Mouse (Mus musculus): ENCODE measurements around the gene Mcm6. TPM values are rescaled to one million over a fixed set of nuclear protein-coding genes. Genes with fewer than 3 reads are reported as not detected.
A peak's percentile ranks its signal among the peaks of the same experiment; 100 is the strongest.

Gene Mcm6
- total and polyA plus RNA-seq, 3 experiments, result 260 to 457 (median 297) TPM

- peaks cover 14 to 48% of the 10 kb centered on the region in 2 experiments for H3K36me3 ChIP-seq (replicated peaks in 1 of 2; ENCODE audit: control insufficient read depth in 1 of 2, insufficient read depth in 1 of 2, low read length in 1 of 2)
- H3K27me3 ChIP-seq (replicated peaks), result no peaks in the 10 kb centered on the region
- dilution Hi-C loops (cut with MboI; ENCODE audit: extremely low pct_ligation_motif_present, extremely low pct_unique_long_range_greater_than_20kb, low sequenced_read_pairs), result no loop called here
- H3K4me1 ChIP-seq (ENCODE audit: control insufficient read depth in 1 of 2, insufficient read depth in 2 of 2), result peaks cover 0 to 20% of the 10 kb centered on the region in 2 experiments; a peak in 3 of 4 replicates
- H3K4me2 ChIP-seq (ENCODE audit: insufficient read depth, low read depth, poor library complexity, severe bottlenecking), result no peak overlapping the region
- H3K9ac ChIP-seq (ENCODE audit: insufficient read depth, low read depth), result no peak overlapping the region
- in situ Hi-C loops (cut with MboI; ENCODE audit: low pct_ligation_motif_present, low pct_unique_long_range_greater_than_20kb, low sequenced_read_pairs), result no loop called here
- no peak for TF ChIP-seq SMC3 (IDR thresholded peaks at IDR 0.05; ENCODE audit: low read depth, low read length)
- no peak for TF ChIP-seq CTCF (conservative IDR thresholded peaks at IDR 0.05 in 1 of 2, IDR thresholded peaks at IDR 0.05 in 1 of 2; ENCODE audit: low read depth in 2 of 2, low read length in 2 of 2)
- peak; percentile 15 for TF ChIP-seq RAD21 (IDR thresholded peaks at IDR 0.05; ENCODE audit: low read depth, low read length)
- TF ChIP-seq MAZ (IDR thresholded peaks at IDR 0.05; ENCODE audit: low read depth, low read length), result no peak
- TF ChIP-seq MXI1 (IDR thresholded peaks at IDR 0.05; ENCODE audit: low read depth, low read length), result no peak
- TF ChIP-seq TBP (conservative IDR thresholded peaks at IDR 0.05; ENCODE audit: low read depth, low read length), result no peak
- TF ChIP-seq POLR2AphosphoS2 (IDR thresholded peaks at IDR 0.05; ENCODE audit: low read depth, low read length), result no peak
- no peaks in the 10 kb centered on the region for H3K9me3 ChIP-seq (replicated peaks; ENCODE audit: low read length)
- no peaks in the 10 kb centered on the region for H3K79me2 ChIP-seq (replicated peaks; ENCODE audit: control insufficient read depth, extremely low read depth, insufficient read depth, poor library complexity, severe bottlenecking)
- DNase-seq (ENCODE audit: extremely low read depth), result no peak
- H3K27ac ChIP-seq (ENCODE audit: insufficient read depth, low read depth), result no peak overlapping the region
- no peak overlapping the region for H3K4me3 ChIP-seq (replicated peaks in 1 of 3; ENCODE audit: low read depth in 2 of 3, low read length in 2 of 3, poor library complexity in 1 of 3)
Measured at GRCm38 (mm10) chr1:128324776-128325175, 34.7 kb downstream of the Mcm6 start.

GRCm38 (mm10) chr1:128323026-128323643 lies 36.3 kb downstream of the Mcm6 start:
- TF ChIP-seq ZKSCAN1 (IDR thresholded peaks at IDR 0.05; ENCODE audit: borderline replicate concordance, low read depth, low read length) (no peak), RCOR1 (conservative IDR thresholded peaks at IDR 0.05; ENCODE audit: low read depth, low read length) (no peak), MEF2A (IDR thresholded peaks at IDR 0.05; ENCODE audit: borderline replicate concordance, low read depth, low read length) (no peak), ZMIZ1 (IDR thresholded peaks at IDR 0.05; ENCODE audit: low read depth, low read length) (no peak), MAZ (IDR thresholded peaks at IDR 0.05; ENCODE audit: low read depth, low read length) (no peak), ELF1 (IDR thresholded peaks at IDR 0.05; ENCODE audit: low read depth, low read length) (no peak), TCF12 (IDR thresholded peaks at IDR 0.05; ENCODE audit: low read depth, low read length) (no peak), KAT2A (IDR thresholded peaks at IDR 0.05; ENCODE audit: insufficient replicate concordance, low read length) (no peak), EP300 (IDR thresholded peaks at IDR 0.05; ENCODE audit: low read length) (no peak), POLR2A (IDR thresholded peaks at IDR 0.05; ENCODE audit: low read depth, low read length) (no peak), USF2 (conservative IDR thresholded peaks at IDR 0.05; ENCODE audit: low read depth, low read length) (no peak), PAX5 (IDR thresholded peaks at IDR 0.05; ENCODE audit: low read length) (no peak), MAFK (IDR thresholded peaks at IDR 0.05; ENCODE audit: insufficient replicate concordance, low read length) (no peak), SMC3 (IDR thresholded peaks at IDR 0.05; ENCODE audit: low read depth, low read length) (no peak), TBP (conservative IDR thresholded peaks at IDR 0.05; ENCODE audit: low read depth, low read length) (no peak), E2F4 (IDR thresholded peaks at IDR 0.05; ENCODE audit: insufficient replicate concordance, low read depth, low read length) (no peak), NRF1 (IDR thresholded peaks at IDR 0.05; ENCODE audit: low read depth, low read length) (no peak)
- in situ Hi-C loops (cut with MboI; ENCODE audit: low pct_ligation_motif_present, low pct_unique_long_range_greater_than_20kb, low sequenced_read_pairs), result no loop called here
- H3K36me3 ChIP-seq (replicated peaks in 1 of 2; ENCODE audit: control insufficient read depth in 1 of 2, insufficient read depth in 1 of 2, low read length in 1 of 2), result peaks cover 9 to 33% of the 10 kb centered on the region in 2 experiments
- no peaks in the 10 kb centered on the region for H3K27me3 ChIP-seq (replicated peaks)
- no peak overlapping the region for H3K4me3 ChIP-seq (replicated peaks in 1 of 3; ENCODE audit: low read depth in 2 of 3, low read length in 2 of 3, poor library complexity in 1 of 3)
- H3K79me2 ChIP-seq (replicated peaks; ENCODE audit: control insufficient read depth, extremely low read depth, insufficient read depth, poor library complexity, severe bottlenecking), result no peaks in the 10 kb centered on the region
- dilution Hi-C loops (cut with MboI; ENCODE audit: extremely low pct_ligation_motif_present, extremely low pct_unique_long_range_greater_than_20kb, low sequenced_read_pairs), result no loop called here
- no peak overlapping the region for H3K27ac ChIP-seq (ENCODE audit: insufficient read depth, low read depth)
- peaks cover 0 to 33% of the 10 kb centered on the region in 2 experiments; a peak in 3 of 4 replicates for H3K4me1 ChIP-seq (ENCODE audit: control insufficient read depth in 1 of 2, insufficient read depth in 2 of 2)
- H3K4me2 ChIP-seq (ENCODE audit: insufficient read depth, low read depth, poor library complexity, severe bottlenecking), result no peak overlapping the region
- DNase-seq (ENCODE audit: extremely low read depth), result no peak
- no peak overlapping the region for H3K9ac ChIP-seq (ENCODE audit: insufficient read depth, low read depth)
- no peaks in the 10 kb centered on the region for H3K9me3 ChIP-seq (replicated peaks; ENCODE audit: low read length)
